Mouse (Mus musculus) layer of hippocampus, adult 8-10 months (tissue): ENCODE data around the gene Haus8. TPM values are rescaled to one million over a fixed set of nuclear protein-coding genes. Genes with fewer than 3 reads are reported as not detected.
A peak's percentile ranks its signal among the peaks of the same experiment; 100 is the strongest.
"Not testable (repeated sequence)": the region's sequence is repeated elsewhere in the genome, so short reads cannot be mapped to it uniquely, and the experiment has no call there.

ENCODE experiments used
- DNase-seq, 2 experiments: peaks; one replicate each; pipeline ENCODE4 v3.0.0; 2022; ENCODE audit warnings: low spot score in 2 of 2
- total RNA-seq, 4 experiments: library from RNA; stranded (reverse); gene quantifications; 2 replicates each; pipeline ENCODE4 v1.2.4; 2022

Gene Haus8
- 10 to 100 TPM in 2 of 4 experiments, 1 to 10 TPM in 2; 9.2 to 13.0 (median 10.4) TPM for total RNA-seq

- DNase-seq, result peak; percentile 95 to 96
These were observed at the start of gene Haus8, which contains the start of gene Myo9b for GRCm38 (mm10) chr8:71272286-71273150. Gene Haus8, minus strand, starts transcription at chr8:71272934. Gene Myo9b, plus strand, starts transcription at chr8:71272714.

DNA sequence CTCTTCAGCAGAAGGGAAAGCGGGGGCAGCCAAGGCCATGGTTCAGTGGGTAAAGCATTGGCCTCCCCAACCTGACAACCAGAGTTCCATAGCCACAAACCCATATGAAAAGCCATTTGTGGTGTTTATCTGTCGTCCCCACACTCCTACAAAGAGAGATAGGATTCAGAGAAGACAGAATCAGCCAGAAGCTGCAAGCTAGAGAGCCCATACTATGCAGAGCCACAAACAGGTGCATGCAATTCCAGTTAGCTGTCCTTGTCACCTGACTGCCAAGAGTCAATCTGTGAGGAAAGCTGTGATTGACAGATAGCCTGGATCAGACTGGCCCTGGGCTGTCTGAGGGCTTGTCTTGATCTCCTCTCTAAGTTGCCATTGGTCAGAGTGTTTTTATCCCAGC is 47.0 kb upstream of the Haus8 start:
- DNase-seq, result not testable (repeated sequence)

GRCm38 (mm10) chr8:71318610-71319009 is 45.9 kb upstream of the Haus8 start:
- DNase-seq, result not testable (repeated sequence)

GRCm38 (mm10) chr8:71316486-71317031 is 43.8 kb upstream of the Haus8 start:
- DNase-seq, result no peak

GRCm38 (mm10) chr8:71315972-71316371 is 43.2 kb upstream of the Haus8 start:
- no peak for DNase-seq

- DNase-seq, result no peak
These were observed 41.2 kb upstream of the Haus8 start for GRCm38 (mm10) chr8:71313951-71314350.

DNA sequence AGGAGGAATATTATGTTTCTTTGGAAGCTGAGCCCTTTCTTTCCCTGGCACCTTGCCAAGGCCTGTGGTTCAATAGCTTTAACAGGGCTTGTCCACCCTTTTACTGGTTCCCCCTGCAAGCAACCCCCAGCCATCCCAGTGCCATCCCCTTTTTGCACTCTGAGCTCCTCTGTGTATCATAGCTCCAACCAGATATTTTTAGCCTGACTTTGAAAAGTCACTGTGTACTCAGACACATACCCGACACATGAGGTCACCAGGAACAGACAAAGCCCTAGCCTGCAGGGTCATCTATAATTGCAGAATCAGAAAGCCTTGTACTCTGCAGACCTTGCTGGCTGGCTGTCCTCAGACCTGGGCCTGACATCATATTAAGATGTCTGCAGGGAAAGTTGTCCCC is 40.0 kb upstream of the Haus8 start:
- no peak for DNase-seq

GRCm38 (mm10) chr8:71310446-71310845 is 37.7 kb upstream of the Haus8 start:
- DNase-seq, result no peak

DNA sequence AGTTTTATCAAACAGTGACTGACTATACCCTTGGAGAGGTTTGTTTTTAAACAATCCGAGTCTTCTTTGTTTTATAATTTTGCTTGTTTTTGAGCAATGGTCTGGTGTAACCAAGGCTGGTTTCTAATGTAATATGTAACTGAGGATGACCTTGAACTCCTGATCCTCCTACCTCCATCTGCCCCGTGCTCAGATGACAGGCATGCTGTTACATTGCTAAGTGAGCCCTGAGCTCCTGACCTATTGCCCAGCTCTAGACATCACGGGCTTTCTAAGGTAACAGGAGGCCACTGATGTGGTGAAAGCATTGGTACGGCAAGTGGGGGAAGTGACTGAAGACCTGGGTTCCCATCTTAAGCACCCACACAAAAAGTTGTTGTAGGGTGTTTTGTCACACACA is 35.2 kb upstream of the Haus8 start:
- DNase-seq, result no peak

DNA sequence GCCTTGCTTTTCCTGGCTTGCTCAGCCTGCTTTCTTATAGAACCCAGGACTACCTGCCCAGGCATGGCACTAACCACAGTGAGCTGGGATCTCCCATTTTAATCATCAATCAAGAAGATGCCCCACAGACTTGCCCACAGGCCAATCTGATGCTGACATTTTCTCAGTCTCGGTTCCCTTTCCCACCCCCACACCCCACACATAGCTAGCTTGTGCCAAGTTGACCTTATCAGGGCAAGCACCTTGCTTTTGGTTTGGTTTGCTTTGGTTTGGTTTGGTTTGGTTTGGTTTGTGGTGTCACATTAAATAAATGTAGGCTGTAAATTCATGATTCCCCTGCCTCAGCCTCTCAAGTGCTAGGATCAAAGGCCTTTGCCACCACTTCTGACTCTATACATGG is 34.6 kb upstream of the Haus8 start:
- DNase-seq, result no peak

DNA sequence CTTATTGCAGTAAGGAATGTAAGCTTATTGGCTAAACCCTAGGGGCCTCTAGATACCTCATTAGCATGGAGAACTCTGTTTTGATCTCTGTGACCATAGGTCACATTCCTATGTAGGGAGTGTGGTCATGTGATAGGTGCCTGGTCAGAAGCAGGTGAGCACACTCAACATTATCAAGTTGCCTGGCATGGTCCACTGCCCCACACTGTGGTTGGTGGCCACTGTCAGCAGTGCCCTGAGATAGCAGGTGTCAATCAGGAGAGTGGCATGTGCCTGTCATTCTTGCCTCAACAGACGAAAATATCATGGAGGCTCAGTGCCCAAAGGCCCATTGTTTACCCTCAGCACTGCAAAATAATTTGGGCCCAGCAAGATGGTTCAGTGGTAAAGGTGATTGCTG is 33.3 kb upstream of the Haus8 start:
- DNase-seq, result no peak

DNA sequence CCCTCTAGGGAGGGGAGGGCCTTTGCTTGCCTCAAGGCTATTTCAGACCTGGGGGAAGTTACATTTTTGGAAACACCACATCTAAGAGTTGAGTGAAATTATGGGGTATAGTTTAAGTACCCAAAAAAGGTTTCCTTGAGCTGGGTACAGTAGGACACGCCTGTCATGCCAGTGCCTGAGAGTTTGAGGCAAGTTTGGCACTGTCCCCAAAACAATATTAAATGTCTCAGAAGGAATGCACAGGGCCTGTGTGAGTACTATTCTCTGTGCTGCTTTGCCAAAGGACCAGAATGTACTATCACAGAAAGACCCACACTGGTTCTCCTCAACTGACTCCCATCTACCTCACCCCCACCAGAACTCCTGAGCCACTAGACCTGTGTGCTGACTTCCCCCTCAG is 30.9 kb upstream of the Haus8 start:
- no peak for DNase-seq

DNA sequence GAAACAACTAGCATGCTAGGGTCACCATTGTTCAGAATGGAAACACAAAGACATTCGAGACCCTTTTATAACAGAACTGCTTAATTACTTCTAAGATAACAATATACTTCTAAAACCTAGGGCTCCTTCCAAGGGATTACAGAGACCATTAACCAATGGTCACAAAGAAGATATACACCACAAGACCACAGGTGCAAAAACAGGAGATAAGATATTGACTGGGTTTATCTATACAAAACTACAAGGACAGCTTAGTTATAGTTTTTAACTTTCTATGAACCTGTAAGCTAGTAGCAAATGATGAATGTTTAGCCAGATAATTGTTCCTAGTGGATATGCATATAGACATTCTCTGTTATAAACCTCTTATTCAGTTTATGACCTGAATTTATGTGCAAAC is 30.1 kb upstream of the Haus8 start:
- no peak for DNase-seq

DNA sequence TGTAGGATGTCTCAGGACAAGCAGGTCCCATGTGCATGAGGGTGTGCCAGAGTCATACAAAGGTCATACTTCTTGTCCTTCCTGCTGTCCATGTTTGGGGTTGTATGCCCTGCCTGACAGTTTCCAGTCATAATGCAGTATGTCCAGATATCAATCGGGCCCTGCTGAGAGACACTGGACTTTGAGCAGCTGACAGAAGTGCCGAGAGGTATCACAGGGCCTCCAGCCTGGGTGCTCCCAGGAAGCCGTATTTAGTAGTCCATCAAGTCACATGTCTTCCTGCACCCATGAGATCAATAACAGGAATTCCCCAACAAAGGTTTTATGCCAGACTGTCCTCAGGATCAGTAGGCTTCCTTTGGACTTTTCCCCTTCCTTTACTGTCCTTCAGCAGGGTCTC is 27.0 kb upstream of the Haus8 start:
- no peak for DNase-seq

DNA sequence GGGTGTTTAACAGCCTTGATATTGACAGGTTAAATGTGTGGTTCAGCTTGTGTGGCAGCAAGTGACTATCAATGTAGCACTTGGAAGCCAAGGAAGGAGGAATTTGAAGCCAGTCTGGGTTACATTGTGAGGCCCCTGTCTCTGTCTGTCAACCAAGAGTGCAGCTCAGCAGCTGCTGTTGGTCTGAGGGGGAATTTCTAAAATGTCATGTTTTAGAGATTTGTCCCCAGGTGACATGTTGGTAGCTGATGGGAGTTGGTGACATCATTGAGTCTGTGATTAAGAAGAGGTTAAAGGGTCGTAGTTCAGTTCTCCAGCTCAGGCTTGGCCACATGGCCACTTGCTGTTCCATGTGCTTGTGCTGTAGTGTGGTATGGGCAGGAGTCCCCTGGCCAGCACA is 24.7 kb upstream of the Haus8 start:
- no peak for DNase-seq

DNA sequence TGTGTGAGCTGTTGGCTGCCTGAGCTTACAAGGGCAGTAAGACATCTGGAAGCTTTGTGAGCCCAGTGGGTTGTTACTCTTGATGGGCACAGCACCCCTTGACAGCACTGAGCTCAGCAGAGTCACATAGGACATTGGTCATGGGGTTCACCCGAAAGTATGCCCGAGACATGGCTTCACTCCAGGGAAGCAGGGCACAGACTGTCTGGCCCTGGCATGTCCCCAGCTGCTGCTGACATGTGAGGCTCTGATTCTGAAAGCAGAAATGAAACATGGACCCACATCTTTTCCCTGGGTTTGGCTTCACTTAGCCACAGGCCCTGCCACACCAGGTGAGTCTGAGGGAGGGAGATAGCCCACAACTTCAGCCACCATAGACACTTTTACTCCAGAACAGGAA is 24.1 kb upstream of the Haus8 start:
- DNase-seq, result no peak

DNA sequence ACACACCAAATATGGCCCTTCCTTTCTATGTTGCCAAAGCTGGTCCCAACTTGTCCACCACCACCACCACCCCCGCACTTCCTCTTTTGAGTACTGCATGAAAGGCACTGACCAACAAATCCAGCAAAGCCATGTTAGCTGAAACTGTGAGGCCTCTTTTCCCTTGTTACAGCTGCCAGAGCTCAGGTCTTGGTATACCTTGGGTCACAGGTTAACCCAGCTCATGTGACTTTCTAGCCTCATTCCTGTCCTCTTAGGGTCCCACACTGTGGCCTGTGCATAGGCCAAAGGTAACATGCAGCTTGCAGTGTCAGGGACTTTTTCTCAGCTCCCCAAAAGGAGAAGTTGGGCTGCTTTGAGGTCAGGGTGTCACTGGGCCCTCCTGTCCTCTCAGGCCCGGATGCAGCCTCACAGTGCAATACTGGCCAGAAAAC is 23.5 kb upstream of the Haus8 start:
- DNase-seq, result no peak

DNA sequence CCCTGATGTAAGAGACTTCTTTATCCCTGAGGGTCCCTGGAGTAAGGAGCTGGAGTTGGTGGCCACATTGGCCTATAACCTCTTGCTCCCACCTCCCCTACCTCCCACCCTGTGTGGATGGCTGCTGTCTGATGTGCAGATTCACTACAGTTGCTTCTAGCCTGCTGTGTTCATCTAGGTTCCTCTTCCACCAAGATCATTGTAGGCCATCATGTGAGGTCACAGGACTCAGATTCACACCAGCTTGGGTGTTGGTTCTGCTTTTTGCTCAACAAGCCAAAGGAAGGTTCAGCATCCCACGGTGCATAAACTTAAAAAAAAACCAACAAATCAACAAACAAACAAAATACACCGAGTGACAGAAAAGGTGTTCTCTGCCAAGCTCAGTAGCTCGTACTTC is 21.2 kb upstream of the Haus8 start:
- DNase-seq, result not testable (repeated sequence)

- DNase-seq, result no peak
These were observed 18.6 kb upstream of the Haus8 start for GRCm38 (mm10) chr8:71291351-71291750.

DNA sequence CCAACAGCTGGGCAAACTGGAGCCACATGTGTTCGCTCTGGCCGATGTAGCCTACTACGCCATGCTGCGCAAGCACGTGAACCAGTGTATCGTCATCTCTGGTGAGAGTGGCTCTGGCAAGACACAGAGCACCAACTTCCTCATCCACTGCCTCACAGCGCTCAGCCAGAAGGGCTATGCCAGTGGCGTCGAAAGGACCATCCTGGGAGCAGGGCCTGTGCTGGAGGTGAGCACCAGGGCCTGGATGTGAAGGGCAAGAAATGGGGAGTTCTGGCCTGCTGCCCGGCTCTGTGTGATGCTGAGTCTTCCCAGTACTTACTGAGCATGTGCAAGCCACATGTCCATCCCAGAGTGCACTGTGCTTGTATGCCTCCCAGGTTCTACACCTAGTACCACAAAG is 18.2 kb upstream of the Haus8 start:
- no peak for DNase-seq

DNA sequence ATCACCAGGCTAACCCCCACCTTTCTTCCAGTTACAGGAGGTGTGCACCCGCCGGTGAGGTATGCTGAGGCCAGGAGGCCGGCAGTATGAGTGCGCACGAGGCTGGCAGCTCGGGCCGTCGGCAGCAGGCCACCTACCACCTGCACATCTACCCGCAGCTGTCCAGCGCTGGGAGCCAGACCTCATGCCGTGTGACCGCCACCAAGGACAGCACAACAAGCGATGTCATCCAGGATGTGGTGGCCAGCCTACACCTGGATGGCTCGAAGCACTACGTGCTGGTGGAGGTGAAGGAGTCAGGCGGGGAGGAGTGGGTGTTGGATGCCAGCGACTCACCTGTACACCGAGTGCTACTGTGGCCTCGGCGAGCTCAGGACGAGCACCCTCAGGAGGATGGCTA is 17.5 kb upstream of the Haus8 start:
- no peak for DNase-seq

- DNase-seq, result no peak
These were observed 16.4 kb upstream of the Haus8 start for GRCm38 (mm10) chr8:71289098-71289497.

DNA sequence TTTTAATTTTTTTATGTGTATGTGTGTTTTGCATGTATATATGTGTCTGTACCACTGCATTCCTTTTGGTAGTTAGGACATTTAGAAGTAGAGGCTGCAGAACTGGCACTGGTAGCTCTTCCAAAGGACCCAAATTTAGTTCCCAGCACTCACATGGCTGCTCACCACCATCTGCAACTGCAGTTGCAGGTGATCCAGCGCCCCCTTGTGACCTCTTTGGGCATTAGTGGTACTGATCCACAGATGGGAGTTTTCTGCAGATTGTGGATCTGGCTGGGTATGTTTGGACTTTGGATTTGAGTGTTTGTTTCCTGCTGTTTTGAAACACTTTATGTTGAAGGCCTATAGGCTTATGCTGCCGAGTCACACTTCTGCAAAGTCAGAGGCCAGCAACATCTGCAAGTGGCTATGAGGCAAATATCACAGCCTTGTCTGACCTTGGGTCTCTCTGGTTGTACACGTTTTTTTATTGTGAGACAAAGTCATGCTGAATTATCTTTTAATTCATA is 15.8 kb upstream of the Haus8 start:
- DNase-seq, result no peak
